Mouse (Mus musculus): Measurements from ENCODE around the gene Rcor1. TPM values are rescaled to one million over a fixed set of nuclear protein-coding genes. Genes with fewer than 3 reads are reported as not detected.

The Rcor1 gene
- polyA plus RNA-seq, 1 experiment = 14.6 TPM

DNA sequence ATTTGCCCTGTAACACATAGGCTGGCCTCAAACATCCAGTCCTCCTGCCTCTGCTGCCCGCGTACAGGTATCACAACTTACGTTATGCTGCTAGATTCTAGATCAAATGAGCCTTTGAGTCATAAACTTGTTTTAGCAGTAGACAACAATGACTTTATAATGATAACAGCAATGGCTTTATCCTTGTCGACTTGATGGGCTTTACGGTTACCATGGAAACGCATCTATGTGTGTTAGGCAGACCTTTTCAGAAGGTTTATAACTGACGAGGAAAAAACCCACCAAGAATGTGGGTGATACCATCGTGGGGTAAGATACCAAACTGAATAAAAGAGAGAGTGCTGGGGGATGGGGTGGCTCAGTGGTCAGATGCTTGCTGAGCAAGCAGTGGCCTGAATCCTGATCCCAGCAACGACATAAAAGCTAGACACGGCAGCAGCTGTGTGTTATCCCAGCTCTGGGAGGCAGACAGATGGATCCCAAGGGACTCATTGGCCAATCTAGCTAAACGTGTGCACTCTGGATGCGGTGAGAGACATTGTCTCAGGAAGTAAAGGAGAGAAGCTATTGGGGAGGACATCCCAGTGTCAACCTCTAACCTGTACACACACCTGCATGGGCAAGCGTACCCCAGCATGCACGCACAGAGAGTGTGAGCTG lies 85.6 kb downstream of the Rcor1 start:
- Histone ChIP-seq H3K27ac (ENCODE audit: control insufficient read depth, insufficient read depth, low read depth, low read length, poor library complexity) (no peak overlapping the region), H3K4me3 (replicated peaks; ENCODE audit: control insufficient read depth, low read depth, low read length) (no peak overlapping the region), H3K4me1 (ENCODE audit: control insufficient read depth, insufficient read depth, low read length) (no peaks in the 10 kb centered on the region)
- no peak for TF ChIP-seq CTCF (IDR thresholded peaks at IDR 0.05; ENCODE audit: control insufficient read depth, insufficient read depth, low read length)
- TF ChIP-seq POLR2A (IDR thresholded peaks at IDR 0.05; ENCODE audit: borderline replicate concordance, control insufficient read depth, low read depth, low read length) = no peak
- WGBS = 84% methylated on average over 14 of the region's 14 CpGs

DNA sequence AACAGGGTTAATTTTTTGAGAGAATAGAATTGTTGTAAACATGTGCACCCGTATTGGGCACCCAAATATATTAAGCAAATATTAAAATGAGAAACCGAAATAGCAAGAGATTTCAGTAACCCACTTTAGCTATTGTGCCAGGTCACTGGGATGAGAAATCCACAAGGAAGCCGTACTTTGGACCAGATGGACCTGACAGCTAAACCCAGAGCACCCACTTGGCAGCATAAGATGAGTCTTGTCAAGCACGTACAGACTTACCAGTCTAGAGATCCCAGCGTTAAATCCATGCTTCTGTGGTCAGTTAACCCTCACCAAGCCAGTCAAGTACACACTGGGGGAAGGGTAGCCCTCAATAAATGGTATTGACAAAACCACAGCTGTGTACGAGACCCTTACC lies 86.5 kb downstream of the Rcor1 start:
- 70% methylated on average over 6 of the region's 6 CpGs for whole genome bisulfite sequencing
- TF ChIP-seq CTCF (IDR thresholded peaks at IDR 0.05; ENCODE audit: control insufficient read depth, insufficient read depth, low read length) = no peak
- TF ChIP-seq POLR2A (IDR thresholded peaks at IDR 0.05; ENCODE audit: borderline replicate concordance, control insufficient read depth, low read depth, low read length) = no peak
- Histone ChIP-seq H3K27ac (ENCODE audit: control insufficient read depth, insufficient read depth, low read depth, low read length, poor library complexity) (no peak overlapping the region), H3K4me1 (ENCODE audit: control insufficient read depth, insufficient read depth, low read length) (no peaks in the 10 kb centered on the region), H3K4me3 (replicated peaks; ENCODE audit: control insufficient read depth, low read depth, low read length) (no peak overlapping the region)

DNA sequence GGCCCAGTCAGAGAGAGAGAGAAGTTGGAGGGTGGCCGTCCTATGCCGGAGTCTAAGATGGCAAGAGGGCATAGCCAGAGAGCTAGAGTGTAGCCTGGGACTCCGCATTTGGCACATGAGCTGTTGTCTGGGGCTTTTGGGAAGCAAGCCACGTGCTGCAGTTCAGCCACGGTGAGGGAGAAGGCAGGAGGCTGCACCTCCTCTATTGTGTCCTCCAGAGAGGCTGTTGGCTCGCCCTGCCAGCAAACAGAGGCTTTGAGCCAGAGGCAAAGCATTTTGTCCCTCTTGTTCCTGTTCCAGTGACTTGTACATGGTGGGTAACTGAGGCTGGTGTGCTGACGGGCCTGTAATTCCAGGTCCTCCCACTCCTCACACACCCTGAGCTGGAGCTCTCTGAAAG lies 95.0 kb downstream of the Rcor1 start:
- no peak for TF ChIP-seq POLR2A (IDR thresholded peaks at IDR 0.05; ENCODE audit: borderline replicate concordance, control insufficient read depth, low read depth, low read length)
- TF ChIP-seq CTCF (IDR thresholded peaks at IDR 0.05; ENCODE audit: control insufficient read depth, insufficient read depth, low read length) = no peak
- no peaks in the 10 kb centered on the region for H3K4me1 ChIP-seq (ENCODE audit: control insufficient read depth, insufficient read depth, low read length)
- no peak overlapping the region for H3K27ac ChIP-seq (ENCODE audit: control insufficient read depth, insufficient read depth, low read depth, low read length, poor library complexity)
- H3K4me3 ChIP-seq (replicated peaks; ENCODE audit: control insufficient read depth, low read depth, low read length) = no peak overlapping the region
- WGBS = 87% methylated on average over 7 of the region's 7 CpGs

DNA sequence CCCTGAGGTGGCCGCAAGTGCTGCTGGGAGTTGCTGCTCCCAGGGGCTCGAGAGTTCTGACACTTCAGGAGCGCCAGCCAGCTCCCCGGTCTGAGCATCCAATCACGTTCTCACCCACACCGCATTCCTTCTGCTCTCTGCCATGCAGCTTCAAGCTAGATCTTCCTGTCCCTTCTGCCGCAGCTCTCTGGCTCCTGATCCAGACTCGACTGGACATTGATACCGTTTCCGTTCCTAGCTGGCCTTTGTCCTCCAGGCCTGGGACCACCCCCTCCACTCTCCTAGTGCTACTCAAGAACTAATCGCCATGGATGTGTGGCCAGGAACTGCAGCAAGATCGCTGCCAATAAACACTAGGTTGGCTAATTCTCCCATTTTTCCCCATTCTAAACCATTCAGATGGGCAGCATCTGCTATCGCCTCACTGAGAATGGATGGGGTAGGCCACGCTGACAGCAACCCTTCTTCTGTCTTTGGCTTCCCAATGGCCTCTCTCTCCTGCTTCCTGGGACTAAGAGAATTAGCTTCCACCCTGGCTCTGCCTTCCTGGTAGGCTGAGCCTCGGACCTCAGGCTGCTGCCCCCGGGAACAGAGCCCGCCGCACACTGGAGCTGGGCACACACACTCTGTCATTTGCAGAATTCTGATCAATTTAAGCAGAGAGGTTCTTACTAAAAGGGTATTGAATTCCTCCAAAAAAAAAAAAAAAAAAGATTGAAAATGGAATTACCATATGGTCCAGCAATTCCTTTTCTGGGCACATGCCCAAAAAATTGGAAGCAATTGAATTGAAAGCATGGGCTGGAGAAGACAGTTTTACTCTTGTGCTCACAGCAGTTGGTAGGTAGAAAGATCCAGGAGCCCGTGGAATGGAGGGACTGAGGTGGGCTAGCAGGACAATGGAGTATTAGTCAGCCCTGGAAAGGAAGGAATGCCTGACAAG lies 95.9 kb downstream of the Rcor1 start:
- no peak for TF ChIP-seq POLR2A (IDR thresholded peaks at IDR 0.05; ENCODE audit: borderline replicate concordance, control insufficient read depth, low read depth, low read length)
- 82% methylated on average over 19 of the region's 19 CpGs for WGBS
- H3K4me3 ChIP-seq (replicated peaks; ENCODE audit: control insufficient read depth, low read depth, low read length) = no peak overlapping the region
- H3K4me1 ChIP-seq (ENCODE audit: control insufficient read depth, insufficient read depth, low read length) = no peaks in the 10 kb centered on the region
- H3K27ac ChIP-seq (ENCODE audit: control insufficient read depth, insufficient read depth, low read depth, low read length, poor library complexity) = no peak overlapping the region

DNA sequence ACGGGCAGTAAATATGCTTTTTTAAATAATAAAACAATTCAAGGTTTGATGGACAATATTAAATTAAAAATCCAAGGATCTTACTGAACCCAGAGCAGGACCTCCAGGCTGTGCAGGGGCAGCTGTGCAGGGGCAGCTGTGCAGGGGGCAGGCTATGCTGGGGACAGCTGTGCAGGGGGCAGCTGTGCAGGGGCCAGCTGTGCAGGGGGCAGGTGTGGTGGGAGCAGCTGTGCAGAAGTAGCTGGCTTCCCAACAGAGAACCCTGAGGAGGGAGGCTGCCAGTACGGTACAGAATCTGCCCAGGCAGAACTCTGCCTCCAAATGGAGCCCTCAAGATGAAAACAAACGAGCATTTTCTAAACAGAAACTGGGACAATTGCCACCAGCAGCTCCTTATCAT lies 96.8 kb downstream of the Rcor1 start:
- TF ChIP-seq POLR2A (IDR thresholded peaks at IDR 0.05; ENCODE audit: borderline replicate concordance, control insufficient read depth, low read depth, low read length) = no peak
- no peak for TF ChIP-seq CTCF (IDR thresholded peaks at IDR 0.05; ENCODE audit: control insufficient read depth, insufficient read depth, low read length)
- WGBS = 69% methylated on average over 3 of the region's 3 CpGs
- no peak overlapping the region for H3K27ac ChIP-seq (ENCODE audit: control insufficient read depth, insufficient read depth, low read depth, low read length, poor library complexity)
- H3K4me3 ChIP-seq (replicated peaks; ENCODE audit: control insufficient read depth, low read depth, low read length) = no peak overlapping the region
- no peaks in the 10 kb centered on the region for H3K4me1 ChIP-seq (ENCODE audit: control insufficient read depth, insufficient read depth, low read length)

DNA sequence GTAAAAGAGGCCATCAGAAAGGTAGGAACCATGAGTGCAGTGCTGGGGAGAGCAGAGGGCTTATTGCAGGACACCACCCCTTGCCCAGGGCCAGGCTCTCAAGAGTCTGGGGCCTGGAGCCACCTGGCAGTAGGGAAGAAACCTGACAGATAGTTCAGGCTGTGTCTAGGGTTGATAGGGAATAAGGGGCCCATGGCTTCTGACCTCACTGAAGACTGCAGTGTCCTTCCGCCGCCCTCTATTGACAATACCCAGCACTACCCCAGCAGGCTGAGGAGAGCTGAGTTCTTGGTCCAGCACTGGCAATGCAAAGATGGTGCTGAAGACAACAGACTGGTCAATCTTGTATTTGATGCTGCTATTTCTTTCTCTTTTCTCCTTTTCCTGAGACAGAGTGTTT lies 97.9 kb downstream of the Rcor1 start:
- TF ChIP-seq POLR2A (IDR thresholded peaks at IDR 0.05; ENCODE audit: borderline replicate concordance, control insufficient read depth, low read depth, low read length) (no peak), CTCF (IDR thresholded peaks at IDR 0.05; ENCODE audit: control insufficient read depth, insufficient read depth, low read length) (peak; percentile 41; the same call in 1 of the 2 replicates)

DNA sequence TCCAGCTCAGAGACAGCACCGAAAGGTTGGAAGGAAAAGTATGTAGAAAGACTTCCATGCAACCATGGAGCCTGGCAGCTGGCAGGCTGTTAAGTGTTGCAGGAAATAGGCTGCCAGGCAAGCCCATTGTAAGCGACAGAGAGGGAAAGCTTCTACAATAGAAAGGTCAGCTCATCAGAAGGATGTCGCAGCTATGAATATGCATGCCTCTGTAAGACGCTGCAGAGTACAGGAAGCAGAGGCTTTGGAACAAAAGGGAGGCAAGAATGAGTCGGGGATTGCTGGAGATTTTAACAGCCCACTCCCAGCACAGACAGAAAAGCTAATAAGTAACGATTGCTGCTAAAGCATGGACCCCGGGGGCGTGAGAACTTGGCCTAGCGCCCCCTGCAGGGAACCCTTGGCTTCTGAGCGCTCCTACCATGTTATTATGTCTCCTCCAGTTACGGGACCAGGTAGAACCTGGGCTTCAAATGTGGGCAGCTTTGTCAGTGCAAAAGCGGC lies 103.9 kb downstream of the Rcor1 start:
- Histone ChIP-seq H3K4me3 (replicated peaks; ENCODE audit: control insufficient read depth, low read depth, low read length) (no peak overlapping the region), H3K4me1 (ENCODE audit: control insufficient read depth, insufficient read depth, low read length) (no peaks in the 10 kb centered on the region), H3K27ac (ENCODE audit: control insufficient read depth, insufficient read depth, low read depth, low read length, poor library complexity) (no peak overlapping the region)
- WGBS = 28% methylated on average over 12 of the region's 12 CpGs
- peak; percentile 23; the same call in 1 of the 2 replicates for TF ChIP-seq CTCF (IDR thresholded peaks at IDR 0.05; ENCODE audit: control insufficient read depth, insufficient read depth, low read length)
- no peak for TF ChIP-seq POLR2A (IDR thresholded peaks at IDR 0.05; ENCODE audit: borderline replicate concordance, control insufficient read depth, low read depth, low read length)

More for the DNA sequence above, 97.9 kb downstream of the Rcor1 start:
- Histone ChIP-seq H3K4me1 (ENCODE audit: control insufficient read depth, insufficient read depth, low read length) (no peaks in the 10 kb centered on the region), H3K27ac (ENCODE audit: control insufficient read depth, insufficient read depth, low read depth, low read length, poor library complexity) (no peak overlapping the region), H3K4me3 (replicated peaks; ENCODE audit: control insufficient read depth, low read depth, low read length) (no peak overlapping the region)
- WGBS = 80% methylated on average over 2 of the region's 2 CpGs

DNA sequence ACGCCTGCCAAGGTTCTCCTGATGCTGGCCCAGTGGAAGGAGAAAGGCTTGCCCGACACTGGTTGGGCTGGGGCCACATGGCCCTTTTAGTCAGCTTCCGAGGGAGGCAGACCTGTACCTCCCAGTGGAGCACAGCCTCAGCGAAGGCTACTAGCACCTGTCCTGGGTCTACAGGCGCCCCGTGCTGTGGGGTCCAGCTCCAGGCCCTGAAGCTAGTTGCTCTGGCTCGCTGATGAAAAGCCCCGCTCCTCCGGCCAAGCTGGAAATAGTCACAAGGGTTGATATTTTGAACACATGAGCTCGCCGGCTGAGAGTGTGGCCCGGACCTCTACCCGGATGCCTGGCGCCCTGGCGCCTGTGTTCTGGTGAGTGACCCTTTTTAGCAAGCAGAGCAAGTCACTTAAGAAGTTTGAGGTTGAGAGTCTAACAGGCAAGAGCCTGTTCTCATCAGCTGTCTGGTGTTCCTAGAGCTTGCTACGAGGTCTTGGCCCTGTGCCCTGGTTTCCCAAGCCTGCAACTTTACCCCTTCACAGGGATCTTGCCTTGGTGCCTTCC lies 104.4 kb downstream of the Rcor1 start:
- no peak overlapping the region for H3K27ac ChIP-seq (ENCODE audit: control insufficient read depth, insufficient read depth, low read depth, low read length, poor library complexity)
- 82% methylated on average over 16 of the region's 16 CpGs for WGBS
- no peak overlapping the region for H3K4me3 ChIP-seq (replicated peaks; ENCODE audit: control insufficient read depth, low read depth, low read length)
- no peak for TF ChIP-seq CTCF (IDR thresholded peaks at IDR 0.05; ENCODE audit: control insufficient read depth, insufficient read depth, low read length)
- TF ChIP-seq POLR2A (IDR thresholded peaks at IDR 0.05; ENCODE audit: borderline replicate concordance, control insufficient read depth, low read depth, low read length) = no peak
- H3K4me1 ChIP-seq (ENCODE audit: control insufficient read depth, insufficient read depth, low read length) = peaks cover 2% of the 10 kb centered on the region; the same call in 1 of the 2 replicates

Data from bone marrow, adult 2 months (tissue).